Mouse (Mus musculus) urinary bladder, postnatal 25 days (tissue): ENCODE measurements at regions not wholly inside any gene's neighbourhood (a gene's known extent, or its start where the extent isn't known, plus 50 kb on each side); places are given as distances from the start of the nearest gene placed in this dataset.

Experiments
- DNase-seq: peaks from one replicate; pipeline ENCODE4 v3.0.0; 2022; ENCODE audit warnings: low spot score

DNA sequence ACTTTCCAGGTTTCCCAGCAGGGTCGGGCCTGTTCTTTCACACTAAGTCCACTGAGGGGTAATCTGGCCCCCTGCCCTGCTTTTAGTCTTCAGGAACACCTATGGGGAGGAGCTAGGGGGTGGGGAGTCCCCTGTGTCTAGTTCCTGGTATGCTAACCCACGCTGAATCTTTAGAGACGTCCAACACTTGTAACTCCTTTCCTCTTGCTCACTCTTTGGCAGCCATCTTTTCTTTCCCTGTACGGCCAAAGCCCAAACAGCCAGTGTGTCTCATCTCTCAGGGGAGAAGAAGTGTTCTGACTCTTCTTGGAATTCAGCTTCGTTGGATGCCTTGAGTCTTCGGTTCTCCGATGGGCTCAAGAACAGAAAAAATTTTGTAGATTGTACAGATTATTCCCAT, 68.4 kb upstream of the Lnx1 start:
- no peak for DNase-seq

DNA sequence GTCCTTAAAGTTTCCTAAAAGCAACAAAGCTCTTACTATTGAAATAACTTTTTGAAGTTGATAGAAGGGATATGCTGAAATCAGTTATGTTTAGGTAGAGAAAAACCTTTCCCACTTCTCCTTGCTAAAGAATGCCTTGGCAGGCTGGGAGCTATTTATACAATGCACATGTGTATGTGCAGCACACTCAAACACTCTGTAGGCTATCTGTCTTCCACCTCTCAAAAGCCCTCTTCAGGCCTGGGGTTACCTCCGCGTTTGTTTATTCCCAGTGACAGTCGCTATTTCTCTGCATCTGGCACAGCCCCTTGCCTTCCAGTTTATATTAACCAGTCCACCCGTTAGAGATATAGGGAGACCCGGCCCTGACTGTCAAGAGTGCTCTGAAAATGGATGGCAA, 66.3 kb upstream of the Lnx1 start:
- no peak for DNase-seq

- DNase-seq: no peak
Observed at GRCm38 (mm10) chr5:74767993-74768392, 65.3 kb upstream of the Lnx1 start.

- DNase-seq: no peak
Observed at GRCm38 (mm10) chr5:74766211-74766610, 63.5 kb upstream of the Lnx1 start.

DNA sequence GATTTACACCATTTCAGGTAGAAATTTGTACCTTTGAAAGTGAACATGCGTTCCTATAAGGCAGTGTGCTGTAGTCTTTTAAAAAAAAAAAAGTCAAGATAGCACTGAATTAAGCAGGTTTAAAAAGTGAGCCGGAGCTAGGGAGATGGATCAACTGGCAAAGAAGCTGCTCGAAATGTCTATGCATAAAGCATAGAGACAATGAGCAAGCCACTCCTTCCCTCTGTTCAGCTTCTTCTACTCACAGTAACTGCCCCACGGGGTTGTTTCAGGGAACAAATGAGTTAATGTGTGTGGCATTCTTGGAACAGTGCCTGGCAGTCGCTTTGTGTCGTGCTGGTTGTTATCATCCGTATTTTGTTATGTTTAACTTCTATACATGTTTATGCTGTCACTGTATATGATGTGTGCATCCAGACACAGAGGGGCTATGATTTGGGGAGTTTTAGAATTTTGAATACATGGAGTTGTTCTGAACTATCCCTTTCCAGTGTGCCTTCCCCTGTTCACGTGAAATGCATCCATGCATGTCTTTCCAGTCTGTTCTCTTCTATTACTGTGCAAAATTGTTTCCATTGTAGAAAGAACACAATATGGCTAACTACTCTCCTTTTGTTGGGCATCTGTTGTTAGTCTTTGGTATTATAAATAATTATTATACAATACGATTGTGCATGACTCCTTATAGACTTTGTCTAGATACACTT, 62.5 kb upstream of the Lnx1 start:
- no peak for DNase-seq

GRCm38 (mm10) chr5:74757557-74757956, 54.8 kb upstream of the Lnx1 start:
- DNase-seq: no peak

- no peak for DNase-seq
Observed at GRCm38 (mm10) chr5:74752961-74753360, 50.2 kb upstream of the Lnx1 start.
